ENCODE assay signal across 8 mouse cellular contexts in the genomic region with DNA sequence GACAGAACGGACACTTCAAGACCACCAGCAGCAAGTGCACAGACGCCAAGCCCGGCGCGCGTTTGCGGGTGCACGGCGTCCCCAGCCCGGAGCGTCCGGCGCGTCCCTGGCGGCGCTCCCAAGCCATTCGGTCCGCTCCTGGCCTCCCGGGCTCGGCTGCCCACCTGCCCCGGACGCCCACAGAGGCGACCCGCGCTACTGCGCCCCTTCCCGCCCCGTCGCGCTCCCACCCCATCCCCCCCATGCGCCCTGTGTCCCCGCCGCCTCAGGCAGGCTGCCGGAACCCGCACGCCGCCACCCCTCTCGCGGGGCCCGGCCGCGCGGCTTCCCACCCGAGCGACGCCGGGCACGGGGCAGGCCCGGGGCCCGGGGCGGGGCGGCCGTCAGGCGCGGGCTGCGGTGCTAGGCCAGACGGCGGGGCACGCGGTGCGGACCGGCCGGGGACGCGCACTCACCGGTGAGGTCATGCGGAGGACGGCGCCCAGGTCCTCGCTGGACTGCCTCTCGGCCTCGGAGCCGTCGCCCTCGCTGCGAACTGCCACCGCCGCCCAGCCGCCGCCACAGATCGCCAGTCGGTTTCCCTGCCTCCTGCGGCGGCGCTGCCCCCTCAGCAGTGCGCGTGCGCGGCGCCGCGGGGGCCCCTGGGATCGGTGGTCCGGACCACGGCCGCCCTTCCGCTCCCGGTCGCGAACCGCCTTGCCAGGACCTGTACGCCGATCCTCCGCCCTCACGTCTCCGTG. TPM values are rescaled to one million over a fixed set of nuclear protein-coding genes. Genes with fewer than 3 reads are reported as not detected.
DNase-seq lines count a peak whose midpoint lies in the region; ATAC-seq and TF ChIP-seq lines count a peak whose summit lies in the region.

No protein-coding gene starts in this region.

- H3K4me3 ChIP-seq in bone marrow macrophage, adult 2 months (ENCODE audit: insufficient read depth, low read length), result peak overlapping the region; percentile 93
- H3K4me3 ChIP-seq in embryonic fibroblast, embryonic 13.5 days (ENCODE audit: insufficient read depth, low read length), result peak overlapping the region; percentile 92
- H3K4me3 ChIP-seq in heart, embryonic 11.5 days (ENCODE audit: low read depth, low read length), result peak overlapping the region; percentile 91
- peak overlapping the region; percentile 91 for H3K4me3 ChIP-seq in kidney, embryonic 16.5 days (ENCODE audit: low read length)
- peak overlapping the region; percentile 96 for H3K4me3 ChIP-seq in liver, embryonic 11.5 days (ENCODE audit: low read depth, low read length)
- peak overlapping the region; percentile 29 for H3K4me3 ChIP-seq in myocyte

- H3K79me2 ChIP-seq in myocyte (ENCODE audit: control insufficient read depth, insufficient read depth), result peaks cover 48% of the 10 kb centered on the region

- ATAC-seq in heart, embryonic 11.5 days (replicated peaks; ENCODE audit: insufficient number of reproducible peaks, low FRiP score, low TSS enrichment), result peak; percentile 87
- peak; percentile 97 for ATAC-seq in kidney, embryonic 16.5 days (ENCODE audit: low FRiP score, low TSS enrichment)
- ATAC-seq in liver, embryonic 11.5 days (replicated peaks; ENCODE audit: low FRiP score), result peak; percentile 91

- peak overlapping the region; percentile 78 for H3K27ac ChIP-seq in bone marrow macrophage, adult 2 months (ENCODE audit: insufficient read depth, low read depth, low read length)
- peak overlapping the region; percentile 56 for H3K27ac ChIP-seq in embryonic fibroblast, embryonic 13.5 days (ENCODE audit: insufficient read depth, low read length)
- H3K27ac ChIP-seq in heart, embryonic 11.5 days (ENCODE audit: low read depth, low read length), result peak overlapping the region; percentile 97
- peak overlapping the region; percentile 93 for H3K27ac ChIP-seq in kidney, embryonic 16.5 days (ENCODE audit: low read length)
- peak overlapping the region; percentile 96 for H3K27ac ChIP-seq in liver, embryonic 11.5 days (ENCODE audit: low read depth, low read length)

- no peaks in the 10 kb centered on the region for H3K36me3 ChIP-seq in heart, embryonic 11.5 days (ENCODE audit: control insufficient read depth, insufficient read depth, low read length)
- H3K36me3 ChIP-seq in kidney, embryonic 16.5 days (ENCODE audit: insufficient read depth, low read length), result no peaks in the 10 kb centered on the region
- no peaks in the 10 kb centered on the region for H3K36me3 ChIP-seq in liver, embryonic 11.5 days (ENCODE audit: control insufficient read depth, insufficient read depth, low read length)
- H3K36me3 ChIP-seq in myocyte (ENCODE audit: control insufficient read depth, insufficient read depth), result no peaks in the 10 kb centered on the region

- H3K9ac ChIP-seq in heart, embryonic 11.5 days (ENCODE audit: low read depth, low read length), result peak overlapping the region; percentile 86
- peak overlapping the region; percentile 99 for H3K9ac ChIP-seq in kidney, embryonic 16.5 days (replicated peaks; ENCODE audit: low read length)
- peak overlapping the region; percentile 98 for H3K9ac ChIP-seq in liver, embryonic 11.5 days (ENCODE audit: low read depth, low read length)

- H3K9me3 ChIP-seq in heart, embryonic 11.5 days (replicated peaks; ENCODE audit: control insufficient read depth, low read length), result no peaks in the 10 kb centered on the region
- no peaks in the 10 kb centered on the region for H3K9me3 ChIP-seq in kidney, embryonic 16.5 days (ENCODE audit: low read length)
- no peaks in the 10 kb centered on the region for H3K9me3 ChIP-seq in liver, embryonic 11.5 days (ENCODE audit: control insufficient read depth, low read length)

- no peak for TF ChIP-seq POLR2A in bone marrow macrophage, adult 2 months (IDR thresholded peaks at IDR 0.05; ENCODE audit: borderline replicate concordance, low read depth, low read length)
- peak; percentile 84 for TF ChIP-seq POLR2A in embryonic fibroblast, embryonic 13.5 days (IDR thresholded peaks at IDR 0.05; ENCODE audit: low read depth, low read length)
- peak; percentile 99 for TF ChIP-seq POLR2A in myocyte (IDR thresholded peaks at IDR 0.05; ENCODE audit: insufficient read length, low read depth)

- no peaks in the 10 kb centered on the region for H3K27me3 ChIP-seq in heart, embryonic 11.5 days (ENCODE audit: control insufficient read depth, insufficient read depth, low read length)
- no peaks in the 10 kb centered on the region for H3K27me3 ChIP-seq in kidney, embryonic 16.5 days (ENCODE audit: insufficient read depth, low read length)
- H3K27me3 ChIP-seq in liver, embryonic 11.5 days (replicated peaks; ENCODE audit: control insufficient read depth, insufficient read depth, low read length), result no peaks in the 10 kb centered on the region
- no peaks in the 10 kb centered on the region for H3K27me3 ChIP-seq in myocyte (ENCODE audit: control insufficient read depth, insufficient read depth, insufficient read length)

- H3ac ChIP-seq in myocyte (ENCODE audit: control insufficient read depth, insufficient read length), result peak overlapping the region; percentile 94

- no peak for TF ChIP-seq CTCF in bone marrow macrophage, adult 2 months (IDR thresholded peaks at IDR 0.05; ENCODE audit: low read depth, low read length)
- TF ChIP-seq CTCF in embryonic fibroblast, embryonic 13.5 days (IDR thresholded peaks at IDR 0.05; ENCODE audit: borderline replicate concordance, insufficient read depth, low read length), result no peak

- peak; percentile 88 to 90 for DNase-seq in B cell, adult 2 months
- peak; percentile 89 for DNase-seq in liver, embryonic 11.5 days (ENCODE audit: low spot score)
- DNase-seq in spleen, postnatal 4 days (ENCODE audit: low spot score in 2 of 2), result peak; percentile 89 to 97

- WGBS in heart, embryonic 11.5 days (ENCODE audit: insufficient replicate concordance), result under 1% methylated on average over 76 of the region's 106 CpGs
- under 1% methylated on average over 82 of the region's 106 CpGs for WGBS in kidney, embryonic 16.5 days
- under 1% methylated on average over 89 of the region's 106 CpGs for WGBS in liver, embryonic 11.5 days

- H3K4me1 ChIP-seq in bone marrow macrophage, adult 2 months (ENCODE audit: control insufficient read depth, insufficient read depth, low read length), result peaks cover 15% of the 10 kb centered on the region
- peaks cover 5% of the 10 kb centered on the region for H3K4me1 ChIP-seq in embryonic fibroblast, embryonic 13.5 days (ENCODE audit: control insufficient read depth, insufficient read depth, low read length)
- H3K4me1 ChIP-seq in heart, embryonic 11.5 days (ENCODE audit: control insufficient read depth, insufficient read depth, low read length), result peaks cover 10% of the 10 kb centered on the region
- H3K4me1 ChIP-seq in kidney, embryonic 16.5 days (ENCODE audit: insufficient read depth, low read length), result peaks cover 10% of the 10 kb centered on the region; the same call in 1 of the 2 replicates
- H3K4me1 ChIP-seq in liver, embryonic 11.5 days (replicated peaks; ENCODE audit: control insufficient read depth, insufficient read depth, low read length), result peaks cover 21% of the 10 kb centered on the region

- H3K4me2 ChIP-seq in heart, embryonic 11.5 days, result peak overlapping the region; percentile 65
- H3K4me2 ChIP-seq in kidney, embryonic 16.5 days (replicated peaks; ENCODE audit: low read depth, low read length), result peak overlapping the region; percentile 79
- peak overlapping the region; percentile 78 for H3K4me2 ChIP-seq in liver, embryonic 11.5 days
- peak overlapping the region; percentile 73 for H3K4me2 ChIP-seq in myocyte (ENCODE audit: low read depth)

TF ChIP-seq in myocyte, 11 proteins besides CTCF, POLR2A, EP300 and RAD21:
- TF ChIP-seq REST (IDR thresholded peaks at IDR 0.05; ENCODE audit: insufficient read depth, insufficient read length), result peak; percentile 27
- peak; percentile 31 for TF ChIP-seq SRF (IDR thresholded peaks at IDR 0.05; ENCODE audit: control insufficient read depth, insufficient read length, low read depth)
- no peak for TF ChIP-seq TCF3 (IDR thresholded peaks at IDR 0.05; ENCODE audit: insufficient read length, low read depth)
- TF ChIP-seq POLR2AphosphoS2 (IDR thresholded peaks at IDR 0.05; ENCODE audit: insufficient read length, low read depth), result peak; percentile 96
- TF ChIP-seq MYOD1 (IDR thresholded peaks at IDR 0.05; ENCODE audit: control insufficient read depth in 1 of 3, insufficient read length in 2 of 3, low read depth in 2 of 3), result peak in 1 of 3 experiments; percentile 39

RNA-seq across cellular contexts. Expression of a gene that starts 1.1 kb away (rescaled TPM):
- 90.8 and 98.7 TPM in 2 replicates for polyA plus RNA-seq in bone marrow macrophage, adult 2 months (2012; ENCODE audit: insufficient read depth, insufficient read length, missing spikeins)
- polyA plus RNA-seq in embryonic fibroblast, embryonic 13.5 days (2011; ENCODE audit: insufficient read length, low read depth, missing spikeins), result 75.1 and 80.4 TPM in 2 replicates
- 65.0 and 70.8 TPM in 2 replicates for polyA plus RNA-seq in heart, embryonic 11.5 days (2014; fragmentation: Nextera tagmentation; extraction: Ambion mirVana)
- 76.3 and 89.8 TPM in 2 replicates for polyA plus RNA-seq in kidney, embryonic 16.5 days (2015; fragmentation: Nextera tagmentation; extraction: Ambion mirVana)
- polyA plus RNA-seq in liver, embryonic 11.5 days (2014; fragmentation: Nextera tagmentation; extraction: Ambion mirVana), result 80.3 and 88.3 TPM in 2 replicates
- 28.3 TPM for polyA plus RNA-seq in myocyte (2012; fragmentation: generic; extraction: Trizol)

RNA-seq across cellular contexts. Expression of a gene that starts 17.8 kb away (rescaled TPM):
- 319 and 328 TPM in 2 replicates for polyA plus RNA-seq in bone marrow macrophage, adult 2 months (2012; ENCODE audit: insufficient read depth, insufficient read length, missing spikeins)
- polyA plus RNA-seq in embryonic fibroblast, embryonic 13.5 days (2011; ENCODE audit: insufficient read length, low read depth, missing spikeins), result 977 and 1,088 TPM in 2 replicates
- 931 and 1,133 TPM in 2 replicates for polyA plus RNA-seq in heart, embryonic 11.5 days (2014; fragmentation: Nextera tagmentation; extraction: Ambion mirVana)
- polyA plus RNA-seq in kidney, embryonic 16.5 days (2015; fragmentation: Nextera tagmentation; extraction: Ambion mirVana), result 983 and 1,090 TPM in 2 replicates
- 964 and 1,028 TPM in 2 replicates for polyA plus RNA-seq in liver, embryonic 11.5 days (2014; fragmentation: Nextera tagmentation; extraction: Ambion mirVana)
- 451 TPM for polyA plus RNA-seq in myocyte (2012; fragmentation: generic; extraction: Trizol)

RNA-seq across cellular contexts. Expression of a gene that starts 45.7 kb away (rescaled TPM):
- 10.2 and 10.6 TPM in 2 replicates for polyA plus RNA-seq in bone marrow macrophage, adult 2 months (2012; ENCODE audit: insufficient read depth, insufficient read length, missing spikeins)
- polyA plus RNA-seq in embryonic fibroblast, embryonic 13.5 days (2011; ENCODE audit: insufficient read length, low read depth, missing spikeins), result 40.7 and 41.3 TPM in 2 replicates
- polyA plus RNA-seq in heart, embryonic 11.5 days (2014; fragmentation: Nextera tagmentation; extraction: Ambion mirVana), result 29.2 and 29.7 TPM in 2 replicates
- 38.9 and 39.0 TPM in 2 replicates for polyA plus RNA-seq in kidney, embryonic 16.5 days (2015; fragmentation: Nextera tagmentation; extraction: Ambion mirVana)
- polyA plus RNA-seq in liver, embryonic 11.5 days (2014; fragmentation: Nextera tagmentation; extraction: Ambion mirVana), result 43.5 and 56.5 TPM in 2 replicates
- 65.3 TPM for polyA plus RNA-seq in myocyte (2012; fragmentation: generic; extraction: Trizol)

Comparison
In these comparisons a context has a peak if more than half of its experiments do, and no peak if none do; other contexts are left out.
1. Peak in every context shown above with its lines: DNase-seq, ATAC-seq, H3K4me3 ChIP-seq and H3K27ac ChIP-seq.
2. H3K4me3 ChIP-seq: peak in every context shown above with its lines; median percentile 96 in liver, embryonic 11.5 days; 93 in bone marrow macrophage, adult 2 months; 92 in embryonic fibroblast, embryonic 13.5 days; 91 in heart, embryonic 11.5 days; 91 in kidney, embryonic 16.5 days; 29 in myocyte.